Mouse (Mus musculus): ENCODE measurements around the gene Lamc3.

The Lamc3 gene

GRCm38 (mm10) chr2:31990961-31991360, 103.9 kb downstream of the Lamc3 start:
- no peak for DNase-seq

GRCm38 (mm10) chr2:31994896-31995295, 107.8 kb downstream of the Lamc3 start:
- no peak for DNase-seq

- DNase-seq = no peak
Observed at GRCm38 (mm10) chr2:31996060-31996459, 109.0 kb downstream of the Lamc3 start.

All from thymus, postnatal 4 days (tissue).